Mouse (Mus musculus) hindbrain, embryonic 14.5 days (tissue): ENCODE measurements around the gene Otud7a. TPM values are rescaled to one million over a fixed set of nuclear protein-coding genes. Genes with fewer than 3 reads are reported as not detected.

ENCODE experiments used
- ATAC-seq: fragments of 200-750 bp; cut with Nextera tagmentation; 2 replicates; pipeline ENCODE4 v1.8.0; 2017; ENCODE audit warnings: moderate number of reproducible peaks, mild to moderate bottlenecking, moderate TSS enrichment, moderate library complexity; ENCODE audit not compliant: low FRiP score
- DNase-seq: peaks from one replicate; pipeline ENCODE4 v3.0.0-alpha.2; 2015; ENCODE audit warnings: low spot score
- H3K27ac ChIP-seq: fragments of 300-500 bp; sonication (generic); 2 replicates; pipeline ENCODE4 v1.5.1; 2014; ENCODE audit warnings: mild to moderate bottlenecking, moderate library complexity
- H3K27me3 ChIP-seq: fragments of 300-500 bp; sonication (generic); 2 replicates; pipeline ENCODE4 v1.6.1; 2014; ENCODE audit warnings: mild to moderate bottlenecking, low read length, mixed read lengths; ENCODE audit not compliant: control insufficient read depth, insufficient read depth
- H3K36me3 ChIP-seq: fragments of 300-500 bp; sonication (generic); replicated peaks from 2 replicates; pipeline ENCODE4 v1.6.1; 2014; ENCODE audit not compliant: control insufficient read depth, insufficient read depth
- H3K4me1 ChIP-seq: fragments of 300-500 bp; sonication (generic); replicated peaks from 2 replicates; pipeline ENCODE4 v1.6.1; 2014; ENCODE audit warnings: antibody characterized with exemption, low read length, mixed read lengths; ENCODE audit not compliant: control insufficient read depth, insufficient read depth
- H3K4me2 ChIP-seq: fragments of 300-500 bp; sonication (generic); replicated peaks from 2 replicates; pipeline ENCODE4 v1.6.1; 2014; ENCODE audit warnings: mild to moderate bottlenecking, moderate library complexity
- H3K4me3 ChIP-seq: fragments of 300-500 bp; sonication (generic); replicated peaks from 2 replicates; pipeline ENCODE4 v1.5.1; 2014; ENCODE audit warnings: mild to moderate bottlenecking, low read length
- H3K9ac ChIP-seq: fragments of 300-500 bp; sonication (generic); 2 replicates; pipeline ENCODE4 v1.6.1; 2014
- H3K9me3 ChIP-seq: fragments of 300-500 bp; sonication (generic); 2 replicates; pipeline ENCODE4 v1.6.1; 2016; ENCODE audit warnings: low read length; ENCODE audit not compliant: control insufficient read depth
- WGBS: fragments of 180-500 bp; shearing (Covaris S2); extraction: QIAGEN DNeasy Blood & Tissue Kit; methylation state at CpG from one replicate; pipeline ENCODE4 v1.1.7; 2014; 5-methylcytosine and 5-hydroxymethylcytosine counted together
- polyA plus RNA-seq: library from polyadenylated mRNA; unstranded; fragments of >200 nt; fragmentation: Nextera tagmentation; extraction: Ambion mirVana; gene quantifications from 2 replicates; pipeline ENCODE4 v1.2.1, GENCODE M21; 2014

Otud7a gene
- polyA plus RNA-seq, 1 experiment from 2014 or later = 3.7 TPM

GRCm38 (mm10) chr7:63591322-63591721, 146.8 kb downstream of the Otud7a start:
- H3K27me3 ChIP-seq = no peaks in the 10 kb centered on the region
- WGBS = 65% methylated on average over 4 of the region's 4 CpGs
- DNase-seq (no peak), ATAC-seq (no peak)
- H3K4me3 ChIP-seq = no peak overlapping the region
- H3K9ac ChIP-seq = no peak overlapping the region
- H3K27ac ChIP-seq = no peak overlapping the region
- H3K36me3 ChIP-seq = no peaks in the 10 kb centered on the region
- H3K9me3 ChIP-seq = no peaks in the 10 kb centered on the region
- H3K4me1 ChIP-seq = no peaks in the 10 kb centered on the region
- H3K4me2 ChIP-seq = no peak overlapping the region

- 73% methylated on average over 3 of the region's 3 CpGs for WGBS
- Histone ChIP-seq H3K9me3 (no peaks in the 10 kb centered on the region), H3K4me3 (no peak overlapping the region), H3K36me3 (no peaks in the 10 kb centered on the region), H3K27me3 (no peaks in the 10 kb centered on the region), H3K4me1 (no peaks in the 10 kb centered on the region), H3K4me2 (no peak overlapping the region), H3K9ac (no peak overlapping the region), H3K27ac (no peak overlapping the region)
- DNase-seq (no peak), ATAC-seq (no peak)
Measured at GRCm38 (mm10) chr7:63592061-63592460, 147.5 kb downstream of the Otud7a start.

- ATAC-seq (no peak), DNase-seq (no peak)
- H3K27ac ChIP-seq = no peak overlapping the region
- no peak overlapping the region for H3K4me2 ChIP-seq
- no peaks in the 10 kb centered on the region for H3K9me3 ChIP-seq
- no peaks in the 10 kb centered on the region for H3K27me3 ChIP-seq
- no peak overlapping the region for H3K9ac ChIP-seq
- WGBS = 97% methylated on average over 1 of the region's 1 CpGs
- no peaks in the 10 kb centered on the region for H3K4me1 ChIP-seq
- no peaks in the 10 kb centered on the region for H3K36me3 ChIP-seq
- no peak overlapping the region for H3K4me3 ChIP-seq
Measured at GRCm38 (mm10) chr7:63604827-63605226, 160.3 kb downstream of the Otud7a start.

- no peak for DNase-seq
- H3K36me3 ChIP-seq = no peaks in the 10 kb centered on the region
- 88% methylated on average over 3 of the region's 3 CpGs for WGBS
- no peaks in the 10 kb centered on the region for H3K4me1 ChIP-seq
- no peak overlapping the region for H3K27ac ChIP-seq
- H3K4me2 ChIP-seq = no peak overlapping the region
- H3K9me3 ChIP-seq = no peaks in the 10 kb centered on the region
- no peak overlapping the region for H3K4me3 ChIP-seq
- no peak overlapping the region for H3K9ac ChIP-seq
- no peaks in the 10 kb centered on the region for H3K27me3 ChIP-seq
- no peak for ATAC-seq
Measured at GRCm38 (mm10) chr7:63617018-63617417, 172.5 kb downstream of the Otud7a start.

GRCm38 (mm10) chr7:63620776-63621340, 176.3 kb downstream of the Otud7a start:
- Histone ChIP-seq H3K4me3 (no peak overlapping the region), H3K9me3 (no peaks in the 10 kb centered on the region), H3K4me1 (no peaks in the 10 kb centered on the region), H3K36me3 (no peaks in the 10 kb centered on the region), H3K27ac (no peak overlapping the region), H3K4me2 (no peak overlapping the region), H3K27me3 (no peaks in the 10 kb centered on the region), H3K9ac (no peak overlapping the region)
- DNase-seq = no peak
- no peak for ATAC-seq
- whole genome bisulfite sequencing = 68% methylated on average over 5 of the region's 5 CpGs

GRCm38 (mm10) chr7:63637651-63638050, 193.1 kb downstream of the Otud7a start:
- Histone ChIP-seq H3K4me1 (no peaks in the 10 kb centered on the region), H3K27me3 (no peaks in the 10 kb centered on the region), H3K9me3 (no peaks in the 10 kb centered on the region), H3K27ac (no peak overlapping the region), H3K4me3 (no peak overlapping the region), H3K9ac (no peak overlapping the region), H3K36me3 (no peaks in the 10 kb centered on the region), H3K4me2 (no peak overlapping the region)
- WGBS = 88% methylated on average over 3 of the region's 3 CpGs
- no peak for ATAC-seq
- DNase-seq = no peak

- no peak overlapping the region for H3K4me2 ChIP-seq
- ATAC-seq (no peak), DNase-seq (no peak)
- H3K9me3 ChIP-seq = no peaks in the 10 kb centered on the region
- H3K4me3 ChIP-seq = no peak overlapping the region
- no peaks in the 10 kb centered on the region for H3K36me3 ChIP-seq
- H3K4me1 ChIP-seq = no peaks in the 10 kb centered on the region
- WGBS = 95% methylated on average over 1 of the region's 1 CpGs
- no peaks in the 10 kb centered on the region for H3K27me3 ChIP-seq
- H3K27ac ChIP-seq = no peak overlapping the region
- no peak overlapping the region for H3K9ac ChIP-seq
Measured at GRCm38 (mm10) chr7:63644002-63644401, 199.5 kb downstream of the Otud7a start.

- no peak for ATAC-seq
- 86% methylated on average over 1 of the region's 1 CpGs for WGBS
Measured at GRCm38 (mm10) chr7:63647136-63647535, 202.6 kb downstream of the Otud7a start.

GRCm38 (mm10) chr7:63660261-63660660, 215.7 kb downstream of the Otud7a start:
- no peak for ATAC-seq
- H3K27ac ChIP-seq = no peak overlapping the region
- no peaks in the 10 kb centered on the region for H3K36me3 ChIP-seq
- no peaks in the 10 kb centered on the region for H3K4me1 ChIP-seq
- 0 out of 2 replicates have a peak, but pooled peaks cover 8% of the 10 kb centered on the region for H3K9me3 ChIP-seq
- no peak overlapping the region for H3K9ac ChIP-seq
- WGBS = 70% methylated on average over 1 of the region's 1 CpGs
- no peak overlapping the region for H3K4me2 ChIP-seq
- no peak overlapping the region for H3K4me3 ChIP-seq
- H3K27me3 ChIP-seq = no peaks in the 10 kb centered on the region
- DNase-seq = no peak

More at GRCm38 (mm10) chr7:63647136-63647535, 202.6 kb downstream of the Otud7a start:
- DNase-seq = no peak
- Histone ChIP-seq H3K4me1 (no peaks in the 10 kb centered on the region), H3K27me3 (no peaks in the 10 kb centered on the region), H3K9ac (no peak overlapping the region), H3K36me3 (no peaks in the 10 kb centered on the region), H3K27ac (no peak overlapping the region), H3K9me3 (no peaks in the 10 kb centered on the region), H3K4me3 (no peak overlapping the region), H3K4me2 (no peak overlapping the region)

GRCm38 (mm10) chr7:63662757-63663156, 218.2 kb downstream of the Otud7a start:
- no peaks in the 10 kb centered on the region for H3K27me3 ChIP-seq
- 0 out of 2 replicates have a peak, but pooled peaks cover 5% of the 10 kb centered on the region for H3K9me3 ChIP-seq
- H3K4me1 ChIP-seq = no peaks in the 10 kb centered on the region
- H3K4me3 ChIP-seq = no peak overlapping the region
- WGBS = 86% methylated on average over 3 of the region's 3 CpGs
- DNase-seq (no peak), ATAC-seq (no peak)
- no peaks in the 10 kb centered on the region for H3K36me3 ChIP-seq
- H3K9ac ChIP-seq = no peak overlapping the region
- no peak overlapping the region for H3K27ac ChIP-seq
- H3K4me2 ChIP-seq = no peak overlapping the region
